Mouse (Mus musculus) urinary bladder, postnatal 10 days (tissue): ENCODE measurements around the gene Nubpl.
"Not testable (repeated sequence)": the region's sequence is repeated elsewhere in the genome, so short reads cannot be mapped to it uniquely, and the experiment has no call there.

Experiments
- DNase-seq: peaks from one replicate; pipeline ENCODE4 v3.0.0; 2022; ENCODE audit warnings: low spot score

Gene Nubpl

DNA sequence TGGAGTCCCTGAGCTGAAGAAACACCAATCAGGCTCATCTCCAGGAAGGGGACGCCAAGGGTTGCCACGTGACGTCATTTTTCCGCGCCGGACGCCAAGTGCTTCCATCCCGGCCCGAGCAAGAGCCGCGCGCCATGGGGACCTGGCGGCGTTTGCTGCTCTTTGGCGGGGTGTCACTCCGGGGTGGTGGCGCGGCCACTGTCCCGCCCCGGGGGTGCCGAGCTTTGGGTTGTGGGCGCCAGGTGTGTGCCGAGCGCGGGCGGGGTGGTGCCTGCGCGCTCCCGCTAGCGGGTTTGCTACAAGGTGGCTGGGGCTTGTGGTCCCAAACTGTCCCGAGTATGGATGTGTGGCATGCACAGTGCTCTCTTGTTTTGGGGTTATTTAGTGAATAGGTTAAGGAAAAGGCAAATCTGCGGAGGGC lies at the start of gene Nubpl:
TSS of gene Nubpl (plus strand) at position 88 of the 421 bp plus-strand sequence.
- DNase-seq: peak; percentile 90

DNA sequence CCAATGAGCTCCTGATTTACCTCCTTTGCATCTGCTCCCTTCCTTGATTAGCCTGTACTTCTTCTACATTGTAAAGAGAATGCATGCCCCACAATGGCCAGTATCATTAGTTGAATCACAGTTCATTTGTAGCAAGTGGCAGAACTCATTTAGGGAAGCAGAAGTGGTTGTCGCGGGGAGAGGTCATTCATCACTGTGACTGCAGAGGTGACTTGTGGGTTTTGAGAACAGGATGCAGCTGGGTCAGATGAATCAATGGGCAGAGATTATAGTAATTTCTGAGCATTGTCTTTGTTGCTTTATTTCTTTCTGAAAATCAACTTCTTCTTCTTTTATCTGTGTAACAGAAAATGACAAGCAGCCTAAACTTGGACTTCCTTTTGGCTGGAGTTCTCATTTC lies 48.2 kb upstream of the Nubpl start:
- DNase-seq: no peak

- DNase-seq: not testable (repeated sequence)
Observed at GRCm38 (mm10) chr12:52079296-52079695, 18.2 kb upstream of the Nubpl start.

- no peak for DNase-seq
Observed at GRCm38 (mm10) chr12:52097049-52097649, 388 bp upstream of the Nubpl start.

- DNase-seq: no peak
Observed at GRCm38 (mm10) chr12:52120276-52120675, 22.7 kb downstream of the Nubpl start.

DNA sequence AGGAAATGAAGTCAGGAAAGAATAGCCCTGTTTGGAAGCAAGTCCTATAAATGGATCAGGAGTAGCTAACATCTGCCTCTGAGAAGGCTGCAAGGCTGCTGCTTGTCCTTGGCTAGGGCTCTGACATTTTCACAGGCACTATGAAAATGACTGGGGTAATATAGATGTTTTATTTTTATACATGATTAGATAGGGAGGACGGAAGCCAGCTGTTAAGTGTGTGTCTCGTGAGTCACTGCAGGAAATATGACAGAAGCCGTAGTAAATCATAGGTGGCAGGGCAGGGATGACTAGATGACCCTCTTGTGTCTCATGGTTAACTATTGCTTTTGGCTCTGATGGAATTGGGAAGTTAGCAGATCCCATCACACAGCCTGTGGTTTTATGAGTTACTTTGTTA lies 28.9 kb downstream of the Nubpl start:
- no peak for DNase-seq

DNA sequence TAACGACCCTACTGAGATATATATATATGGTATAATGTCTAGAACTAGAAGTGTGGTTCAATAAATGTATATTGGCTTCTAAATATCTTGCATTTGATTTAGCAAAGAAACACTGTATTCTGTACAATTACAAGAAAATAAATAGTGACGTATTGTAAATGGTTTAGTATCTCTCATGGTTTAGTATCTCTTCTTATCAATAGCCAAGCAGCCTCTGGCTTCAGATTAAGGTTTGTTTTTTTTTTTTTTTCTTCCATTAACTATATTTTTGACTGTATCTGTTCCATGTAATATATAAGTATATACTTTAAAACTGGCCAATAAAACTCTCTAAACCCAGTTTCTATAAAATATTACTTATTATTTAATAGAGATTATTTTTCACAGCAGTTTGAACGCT lies 31.5 kb downstream of the Nubpl start:
- DNase-seq: no peak

- DNase-seq: no peak
Observed at GRCm38 (mm10) chr12:52132256-52132655, 34.7 kb downstream of the Nubpl start.

GRCm38 (mm10) chr12:52138296-52138695 lies 40.8 kb downstream of the Nubpl start:
- no peak for DNase-seq

- DNase-seq: no peak
Observed at GRCm38 (mm10) chr12:52146639-52147038, 49.1 kb downstream of the Nubpl start.

DNA sequence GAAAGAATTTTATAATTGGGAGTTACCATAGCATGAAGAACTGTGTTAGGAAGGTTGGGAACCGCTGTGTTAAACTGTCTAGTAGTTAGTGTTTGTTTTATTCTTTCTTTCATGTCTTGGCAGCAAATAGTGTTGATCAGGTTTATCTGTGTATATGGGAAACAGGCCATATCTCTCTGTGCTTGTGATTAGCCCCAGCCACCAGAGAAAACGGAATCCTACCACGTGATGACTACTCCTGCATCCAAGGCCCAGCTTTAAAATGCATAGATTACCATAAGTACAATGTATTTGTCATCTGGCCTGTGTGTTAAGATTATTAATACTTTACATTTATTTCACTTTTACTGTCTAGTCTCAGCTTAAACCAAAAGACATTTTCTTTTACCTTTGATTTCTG lies 51.9 kb downstream of the Nubpl start:
- no peak for DNase-seq

DNA sequence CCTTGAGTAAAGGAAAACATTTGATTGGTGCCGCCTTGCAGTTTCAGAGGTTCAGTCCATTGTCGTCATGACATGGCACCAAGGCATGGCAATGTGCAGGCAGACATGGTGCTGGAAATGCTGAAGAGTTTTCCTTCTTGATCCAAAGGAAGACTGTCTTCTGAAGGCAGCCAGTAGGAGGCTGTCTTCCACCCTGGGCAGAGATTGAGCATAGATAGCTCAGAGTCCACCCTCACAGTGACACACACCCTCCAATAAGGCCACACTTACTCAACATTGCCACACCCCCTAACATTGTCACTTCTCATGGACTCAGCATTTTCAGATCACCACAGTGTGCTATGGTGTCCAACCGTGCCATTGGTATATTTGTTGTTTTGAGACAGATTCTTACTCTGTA lies 54.5 kb downstream of the Nubpl start:
- no peak for DNase-seq

- no peak for DNase-seq
Observed at GRCm38 (mm10) chr12:52154906-52155305, 57.4 kb downstream of the Nubpl start.

DNA sequence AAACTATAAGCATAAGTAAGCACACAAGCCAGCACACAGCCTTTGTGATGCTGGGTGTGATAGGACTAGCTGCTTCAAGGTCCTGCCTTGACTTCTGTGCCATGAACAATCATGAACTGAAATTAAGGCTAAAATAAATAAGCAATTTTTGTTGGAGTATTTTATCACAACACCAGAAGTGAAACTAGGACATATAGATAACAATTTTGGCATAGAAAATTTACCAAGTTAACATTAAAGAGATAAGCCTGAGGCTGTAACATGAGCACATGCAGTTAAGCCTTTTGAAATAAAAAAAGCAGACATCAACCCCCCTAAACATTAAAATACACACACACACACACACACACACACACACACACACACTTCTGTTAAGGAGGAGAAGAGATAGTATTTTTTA lies 66.9 kb downstream of the Nubpl start:
- DNase-seq: no peak

DNA sequence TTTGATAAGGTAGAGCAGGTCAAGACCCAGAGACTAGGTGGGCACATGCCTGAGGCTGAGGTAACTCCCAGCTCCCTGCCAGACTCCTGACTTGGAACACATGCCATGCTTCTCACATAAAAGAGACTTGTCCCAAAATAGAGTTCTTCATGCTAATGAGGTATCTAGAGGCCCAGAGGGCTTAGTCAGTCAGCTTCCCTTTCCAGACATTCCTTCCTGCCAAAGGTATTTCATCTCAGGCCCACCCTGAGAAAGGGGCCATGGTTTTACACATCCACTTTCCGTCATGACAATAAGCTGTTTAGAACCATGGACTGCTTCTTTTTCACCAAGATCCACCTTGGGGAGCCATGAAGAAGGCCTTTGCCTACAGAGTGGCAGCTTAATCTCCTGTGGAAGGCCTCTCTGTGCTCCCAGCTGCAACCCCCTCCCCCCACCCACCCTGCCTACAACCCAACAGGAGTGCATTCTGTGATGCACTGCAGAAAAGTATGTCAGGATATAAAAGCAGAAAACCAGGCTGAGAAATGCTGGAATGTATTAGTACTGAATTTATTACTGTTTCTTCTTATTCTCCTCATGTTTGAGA lies 88.8 kb downstream of the Nubpl start:
- DNase-seq: no peak

GRCm38 (mm10) chr12:52186963-52187590 lies 89.5 kb downstream of the Nubpl start:
- no peak for DNase-seq

DNA sequence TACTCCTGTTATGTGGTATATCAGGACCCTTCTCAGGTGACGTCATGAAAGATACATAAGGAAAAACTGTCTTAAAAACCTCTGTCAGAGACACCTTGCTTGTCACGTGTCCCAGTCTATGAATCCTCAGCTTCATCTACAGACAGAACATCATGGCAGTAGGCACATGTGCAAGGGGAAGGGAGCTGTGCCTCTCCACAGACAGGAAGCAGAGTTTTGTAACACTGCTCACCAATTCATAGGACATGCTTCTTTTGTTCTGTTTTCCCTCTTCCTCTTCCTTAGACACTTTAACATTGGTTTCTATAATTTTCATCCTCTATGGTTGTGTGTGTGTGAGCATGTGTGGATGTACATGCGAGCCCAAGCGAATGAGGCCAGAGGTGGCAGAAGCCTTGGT lies 100.9 kb downstream of the Nubpl start:
- no peak for DNase-seq

GRCm38 (mm10) chr12:52209121-52209610 lies 111.6 kb downstream of the Nubpl start:
- no peak for DNase-seq

DNA sequence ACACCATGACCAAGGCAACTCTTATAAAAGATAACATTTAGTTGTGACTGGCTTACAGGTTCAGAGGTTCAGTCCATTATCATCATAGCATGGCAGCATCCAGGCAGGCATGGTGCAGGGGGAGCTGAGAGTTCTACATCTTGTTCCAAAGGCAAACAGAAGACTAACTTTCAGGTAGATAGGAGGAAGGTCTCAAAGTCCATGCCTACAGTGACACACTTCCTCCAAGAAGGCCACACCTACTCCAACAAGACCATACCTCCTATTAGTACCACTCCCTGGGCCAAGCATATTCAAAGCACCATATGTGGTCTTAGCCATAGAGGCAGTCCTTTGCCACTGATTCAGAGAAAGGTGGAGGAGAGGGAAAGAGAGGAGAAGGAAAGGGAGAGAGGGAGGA lies 113.6 kb downstream of the Nubpl start:
- DNase-seq: no peak

DNA sequence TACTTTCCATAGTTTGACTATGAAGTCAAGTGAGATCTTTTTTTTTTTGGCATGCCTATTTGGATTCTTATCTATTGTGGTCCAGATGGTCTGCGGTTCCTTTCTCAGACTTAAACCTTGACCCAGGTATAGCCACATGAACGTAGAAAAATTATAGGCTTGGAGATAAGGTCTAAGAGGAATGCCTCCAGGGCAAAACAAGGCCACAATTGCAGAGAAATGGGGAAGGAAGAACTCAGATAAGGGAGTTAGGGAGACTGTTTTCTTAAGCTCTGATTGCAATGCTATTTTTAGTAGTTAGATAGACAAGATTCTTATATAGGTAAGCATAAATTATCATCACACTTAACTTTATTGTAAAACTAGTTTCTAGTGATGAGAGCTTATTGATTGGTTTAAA lies 117.3 kb downstream of the Nubpl start:
- no peak for DNase-seq

DNA sequence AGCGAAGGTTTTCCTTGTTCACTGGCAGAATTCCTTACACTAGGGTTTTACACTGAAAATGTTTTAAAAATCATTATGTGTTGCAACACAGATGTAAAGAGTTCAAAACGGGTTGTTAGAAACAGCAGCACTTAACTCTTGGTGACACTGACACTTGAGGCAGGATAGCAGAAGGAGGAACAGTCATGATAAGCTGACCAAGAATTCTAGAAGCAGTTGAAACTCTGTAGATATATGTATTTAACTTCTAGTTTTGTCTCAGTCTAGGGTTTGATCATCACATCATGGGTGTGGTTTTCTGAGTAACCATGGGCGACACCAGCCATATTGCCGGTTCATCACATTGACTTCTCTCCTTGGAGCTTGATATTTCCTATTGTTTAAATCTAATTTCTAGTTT lies 127.4 kb downstream of the Nubpl start:
- DNase-seq: no peak

DNA sequence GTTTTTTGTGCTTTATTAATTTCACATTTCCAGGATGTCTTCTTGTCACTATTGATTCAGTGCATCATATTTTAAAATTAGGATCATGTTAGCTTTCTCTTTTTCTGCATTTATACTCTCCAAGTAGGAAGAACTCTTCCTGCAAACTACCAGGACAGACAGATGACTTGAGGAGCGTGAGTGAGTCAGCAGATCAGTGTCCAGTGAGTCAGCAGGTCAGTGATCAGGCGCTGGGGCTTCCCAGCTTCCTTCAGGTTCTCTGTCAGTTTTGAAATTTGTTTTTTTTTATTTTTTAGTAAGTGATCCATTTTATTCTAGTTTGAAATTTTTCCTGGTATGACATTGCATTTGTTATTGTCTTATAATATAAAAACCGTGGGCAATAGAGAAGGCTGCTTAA lies 131.2 kb downstream of the Nubpl start:
- no peak for DNase-seq

DNA sequence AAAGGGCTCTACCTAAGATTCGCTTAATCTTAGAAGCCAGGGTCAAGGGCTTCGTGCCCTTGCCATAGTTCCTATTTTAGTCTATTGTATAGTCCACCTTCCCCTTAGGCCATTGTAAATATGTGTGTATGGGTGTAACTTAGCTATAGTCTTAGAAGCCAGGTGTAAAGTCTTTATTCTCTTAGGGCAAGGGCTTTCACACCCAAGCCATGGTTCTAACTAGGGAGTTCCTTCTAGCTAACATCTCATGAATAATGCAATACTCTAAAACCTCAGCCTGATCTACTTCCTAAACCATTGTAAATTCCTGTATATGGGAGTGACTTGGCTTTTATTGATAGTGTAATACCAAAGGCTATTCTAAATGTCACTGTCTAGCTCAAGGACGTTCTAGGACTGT lies 134.4 kb downstream of the Nubpl start:
- not testable (repeated sequence) for DNase-seq

GRCm38 (mm10) chr12:52242712-52243111 lies 145.2 kb downstream of the Nubpl start:
- no peak for DNase-seq
